Comparison of ENCODE assay signal across 8 mouse cellular contexts in genomic region chr8:105289805-105290460, GRCm38 (mm10). TPM values are rescaled to one million over a fixed set of nuclear protein-coding genes. Genes with fewer than 3 reads are reported as not detected.
DNase-seq lines count a peak whose midpoint lies in the region; ATAC-seq and TF ChIP-seq lines count a peak whose summit lies in the region.

Gene 4931428F04Rik, minus strand, starts transcription at chr8:105289864.

- H3K9me3 ChIP-seq in kidney, embryonic 14.5 days (ENCODE audit: control insufficient read depth, low read length), result no peaks in the 10 kb centered on the region
- H3K9me3 ChIP-seq in forebrain, embryonic 12.5 days, result no peaks in the 10 kb centered on the region
- no peaks in the 10 kb centered on the region for H3K9me3 ChIP-seq in kidney, postnatal 0 days (replicated peaks; ENCODE audit: low read length)
- no peaks in the 10 kb centered on the region for H3K9me3 ChIP-seq in liver, embryonic 14.5 days (ENCODE audit: control insufficient read depth, low read length)
- no peaks in the 10 kb centered on the region for H3K9me3 ChIP-seq in neural tube, embryonic 11.5 days (ENCODE audit: control insufficient read depth, low read length)

- no peak for DNase-seq in kidney, adult 8-10 months
- peak; percentile 58 for DNase-seq in kidney, postnatal 0 days (ENCODE audit: low spot score)
- DNase-seq in liver, embryonic 14.5 days (ENCODE audit: low read depth in 3 of 3, low spot score in 3 of 3), result no peak
- DNase-seq in neural tube, embryonic 11.5 days (ENCODE audit: low spot score), result peak; percentile 72
- no peak for DNase-seq in ovary, adult 18-20 months (ENCODE audit: low spot score)

- peaks cover 22% of the 10 kb centered on the region for H3K4me1 ChIP-seq in kidney, embryonic 14.5 days (ENCODE audit: control insufficient read depth, insufficient read depth, low read length)
- H3K4me1 ChIP-seq in brown adipose tissue, adult 24 weeks (ENCODE audit: control insufficient read depth, insufficient read depth, insufficient read length, low read length), result peaks cover 9% of the 10 kb centered on the region
- H3K4me1 ChIP-seq in forebrain, embryonic 12.5 days, result peaks cover 49% of the 10 kb centered on the region
- H3K4me1 ChIP-seq in kidney, postnatal 0 days (replicated peaks; ENCODE audit: insufficient read depth, low read length), result peaks cover 18% of the 10 kb centered on the region
- H3K4me1 ChIP-seq in liver, embryonic 14.5 days (replicated peaks; ENCODE audit: control insufficient read depth in 2 of 2, insufficient read depth in 2 of 2, low read length in 1 of 2), result peaks cover 12 to 16% of the 10 kb centered on the region in 2 experiments
- 0 out of 2 replicates have a peak, but pooled peaks cover 10% of the 10 kb centered on the region for H3K4me1 ChIP-seq in neural tube, embryonic 11.5 days (ENCODE audit: control insufficient read depth, insufficient read depth, low read length)

- TF ChIP-seq EP300 in liver, embryonic 14.5 days (IDR thresholded peaks at IDR 0.05; ENCODE audit: low read depth), result no peak

- H3K9ac ChIP-seq in kidney, embryonic 14.5 days (ENCODE audit: low read depth, low read length), result peak within 1 kb of the TSS; percentile 60
- H3K9ac ChIP-seq in forebrain, embryonic 12.5 days, result peak within 1 kb of the TSS; percentile 61
- peak within 1 kb of the TSS; percentile 46; the same call in 1 of the 2 replicates for H3K9ac ChIP-seq in kidney, postnatal 0 days (ENCODE audit: low read depth, low read length)
- no peak within 1 kb of the TSS; the same call in 1 of the 2 replicates for H3K9ac ChIP-seq in liver, embryonic 14.5 days (replicated peaks)
- peak within 1 kb of the TSS; percentile 72 for H3K9ac ChIP-seq in neural tube, embryonic 11.5 days (ENCODE audit: low read length)

- peaks cover 9% of the 10 kb centered on the region; the same call in 1 of the 2 replicates for H3K27me3 ChIP-seq in kidney, embryonic 14.5 days (ENCODE audit: control insufficient read depth, insufficient read depth, low read length)
- peaks cover 31% of the 10 kb centered on the region for H3K27me3 ChIP-seq in forebrain, embryonic 12.5 days
- peaks cover 4% of the 10 kb centered on the region; the same call in 1 of the 2 replicates for H3K27me3 ChIP-seq in kidney, postnatal 0 days (ENCODE audit: insufficient read depth, low read length)
- H3K27me3 ChIP-seq in liver, embryonic 14.5 days (ENCODE audit: control insufficient read depth, insufficient read depth, low read length), result peaks cover 12% of the 10 kb centered on the region
- H3K27me3 ChIP-seq in neural tube, embryonic 11.5 days (ENCODE audit: control insufficient read depth, insufficient read depth, low read length), result peaks cover 11% of the 10 kb centered on the region

- peak within 1 kb of the TSS; percentile 87 for H3K4me2 ChIP-seq in kidney, embryonic 14.5 days (replicated peaks; ENCODE audit: low read depth, low read length)
- peak within 1 kb of the TSS; percentile 80 for H3K4me2 ChIP-seq in forebrain, embryonic 12.5 days
- peak within 1 kb of the TSS; percentile 81 for H3K4me2 ChIP-seq in kidney, postnatal 0 days (ENCODE audit: low read length)
- H3K4me2 ChIP-seq in liver, embryonic 14.5 days (ENCODE audit: low read depth), result peak within 1 kb of the TSS; percentile 86
- H3K4me2 ChIP-seq in neural tube, embryonic 11.5 days (ENCODE audit: low read depth), result peak within 1 kb of the TSS; percentile 74

- WGBS in kidney, embryonic 14.5 days, result 3% methylated on average over 43 of the region's 43 CpGs
- 2% methylated on average over 43 of the region's 43 CpGs for WGBS in forebrain, embryonic 12.5 days
- 4% methylated on average over 43 of the region's 43 CpGs for WGBS in kidney, postnatal 0 days
- 4% methylated on average over 43 of the region's 43 CpGs for WGBS in liver, embryonic 14.5 days (ENCODE audit: insufficient replicate concordance)
- 2% methylated on average over 38 of the region's 43 CpGs for WGBS in neural tube, embryonic 11.5 days

- ATAC-seq in kidney, embryonic 14.5 days (ENCODE audit: low FRiP score, low TSS enrichment), result peak; percentile 30
- peak; percentile 28 for ATAC-seq in forebrain, embryonic 12.5 days (ENCODE audit: low FRiP score)
- ATAC-seq in kidney, postnatal 0 days (replicated peaks; ENCODE audit: low FRiP score, low read depth), result peak; percentile 53
- ATAC-seq in liver, embryonic 14.5 days (ENCODE audit: insufficient read depth), result peak; percentile 3; the same call in 1 of the 2 replicates
- ATAC-seq in neural tube, embryonic 11.5 days (ENCODE audit: insufficient read depth, low FRiP score, low TSS enrichment), result peak; percentile 24

- no peaks in the 10 kb centered on the region; the same call in 1 of the 2 replicates for H3K36me3 ChIP-seq in kidney, embryonic 14.5 days (ENCODE audit: control insufficient read depth, insufficient read depth, low read length)
- H3K36me3 ChIP-seq in forebrain, embryonic 12.5 days (replicated peaks), result peaks cover 8% of the 10 kb centered on the region
- H3K36me3 ChIP-seq in kidney, postnatal 0 days (ENCODE audit: insufficient read depth, low read length), result no peaks in the 10 kb centered on the region
- no peaks in the 10 kb centered on the region for H3K36me3 ChIP-seq in liver, embryonic 14.5 days (replicated peaks; ENCODE audit: control insufficient read depth, insufficient read depth, low read depth)
- no peaks in the 10 kb centered on the region for H3K36me3 ChIP-seq in neural tube, embryonic 11.5 days (ENCODE audit: control insufficient read depth, insufficient read depth, low read length)

- H3K4me3 ChIP-seq in kidney, embryonic 14.5 days (ENCODE audit: low read length), result peak within 1 kb of the TSS; percentile 56
- peak within 1 kb of the TSS; percentile 75 for H3K4me3 ChIP-seq in brown adipose tissue, adult 24 weeks (ENCODE audit: insufficient read depth, low read depth, low read length)
- H3K4me3 ChIP-seq in forebrain, embryonic 12.5 days (replicated peaks), result peak within 1 kb of the TSS; percentile 54
- H3K4me3 ChIP-seq in kidney, postnatal 0 days (replicated peaks; ENCODE audit: low read depth, low read length), result peak within 1 kb of the TSS; percentile 49
- H3K4me3 ChIP-seq in liver, embryonic 14.5 days (ENCODE audit: insufficient read depth in 1 of 2, low read depth in 2 of 2, low read length in 2 of 2), result peak within 1 kb of the TSS; percentile 42 to 50
- H3K4me3 ChIP-seq in neural tube, embryonic 11.5 days (ENCODE audit: low read depth, low read length), result peak within 1 kb of the TSS; percentile 47

- peak within 1 kb of the TSS; percentile 76 for H3K27ac ChIP-seq in kidney, embryonic 14.5 days (ENCODE audit: low read depth, low read length)
- peak within 1 kb of the TSS; percentile 61; the same call in 1 of the 2 replicates for H3K27ac ChIP-seq in brown adipose tissue, adult 24 weeks (replicated peaks; ENCODE audit: low read depth, low read length)
- H3K27ac ChIP-seq in forebrain, embryonic 12.5 days, result peak within 1 kb of the TSS; percentile 90
- peak within 1 kb of the TSS; percentile 71 for H3K27ac ChIP-seq in kidney, postnatal 0 days
- no peak within 1 kb of the TSS for H3K27ac ChIP-seq in liver, embryonic 14.5 days
- peak within 1 kb of the TSS; percentile 67 for H3K27ac ChIP-seq in neural tube, embryonic 11.5 days (ENCODE audit: low read depth, low read length)

- peak; percentile 69 for TF ChIP-seq CTCF in kidney, postnatal 0 days (IDR thresholded peaks at IDR 0.05; ENCODE audit: low read depth)
- TF ChIP-seq CTCF in liver, embryonic 14.5 days (IDR thresholded peaks at IDR 0.05; ENCODE audit: low read depth), result peak; percentile 77

RNA-seq across cellular contexts. Expression of gene 4931428F04Rik, which starts in this region (rescaled TPM):
- 4.3 and 10.4 TPM in 2 replicates for polyA plus RNA-seq in kidney, embryonic 14.5 days (2014; fragmentation: Nextera tagmentation; extraction: Ambion mirVana)
- 0.63 and 1.4 TPM in 2 replicates for polyA plus RNA-seq in brown adipose tissue, adult 24 weeks (2012; ENCODE audit: insufficient read depth, insufficient read length, missing spikeins)
- 47.6 and 53.0 TPM in 2 replicates for polyA plus RNA-seq in forebrain, embryonic 12.5 days (2016; fragmentation: Nextera tagmentation; extraction: Ambion mirVana)
- polyA plus RNA-seq in kidney, postnatal 0 days (2015; fragmentation: Nextera tagmentation; extraction: Ambion mirVana), result 5.5 and 6.2 TPM in 2 replicates
- 1.3 and 1.6 TPM in 2 replicates for polyA plus RNA-seq in liver, embryonic 14.5 days (2012; rRNA removed)
- polyA plus RNA-seq in liver, embryonic 14.5 days (2014; fragmentation: Nextera tagmentation; extraction: Ambion mirVana), result 0.48 and 0.62 TPM in 2 replicates
- polyA plus RNA-seq in neural tube, embryonic 11.5 days (2014; fragmentation: Nextera tagmentation; extraction: Ambion mirVana), result 46.1 and 50.8 TPM in 2 replicates

Comparison
In these comparisons a context has a peak if more than half of its experiments do, and no peak if none do; other contexts are left out.
1. DNase-seq: peak in kidney, postnatal 0 days (single experiment) and neural tube, embryonic 11.5 days (single experiment); none in kidney, adult 8-10 months (0 of 2), liver, embryonic 14.5 days (0 of 3) and ovary, adult 18-20 months (single experiment).
2. ATAC-seq: peak in every context shown above with its lines; median percentile 53 in kidney, postnatal 0 days; 30 in kidney, embryonic 14.5 days; 28 in forebrain, embryonic 12.5 days; 24 in neural tube, embryonic 11.5 days; 3 in liver, embryonic 14.5 days.
3. Peak in every context shown above with its lines, with median percentiles within 50 percentile points of each other: H3K4me2 ChIP-seq and H3K4me3 ChIP-seq.